Mouse (Mus musculus) forebrain, embryonic 10.5 days (tissue): ENCODE measurements at regions not wholly inside any gene's neighbourhood (a gene's known extent, or its start where the extent isn't known, plus 50 kb on each side); places are given as distances from the start of the nearest gene placed in this dataset.

Source experiments
- DNase-seq: peaks from one replicate; pipeline ENCODE4 v3.0.0-alpha.2; 2017; ENCODE audit warnings: low spot score; ENCODE audit errors: extremely low spot score
- H3K27ac ChIP-seq: fragments of 300-500 bp; sonication (generic); 2 replicates; pipeline ENCODE4 v1.5.1; 2016; ENCODE audit warnings: mild to moderate bottlenecking
- H3K27me3 ChIP-seq: fragments of 300-500 bp; sonication (generic); 2 replicates; pipeline ENCODE4 v1.6.1; 2016; ENCODE audit warnings: mild to moderate bottlenecking; ENCODE audit not compliant: poor library complexity, severe bottlenecking
- H3K36me3 ChIP-seq: fragments of 300-500 bp; sonication (generic); replicated peaks from 2 replicates; pipeline ENCODE4 v1.6.1; 2016; ENCODE audit warnings: mild to moderate bottlenecking, moderate library complexity
- H3K4me1 ChIP-seq: fragments of 300-500 bp; sonication (generic); 2 replicates; pipeline ENCODE4 v1.6.1; 2016
- H3K4me3 ChIP-seq: fragments of 300-500 bp; sonication (generic); 2 replicates; pipeline ENCODE4 v1.5.1; 2016; ENCODE audit warnings: mild to moderate bottlenecking, moderate library complexity
- H3K9me3 ChIP-seq: fragments of 300-500 bp; sonication (generic); 2 replicates; pipeline ENCODE4 v1.6.1; 2016; ENCODE audit warnings: mild to moderate bottlenecking, moderate library complexity
- WGBS: fragments of 180-500 bp; shearing (Covaris S2); methylation state at CpG from one replicate; pipeline ENCODE4 v1.1.7; 2016; 5-methylcytosine and 5-hydroxymethylcytosine counted together

DNA sequence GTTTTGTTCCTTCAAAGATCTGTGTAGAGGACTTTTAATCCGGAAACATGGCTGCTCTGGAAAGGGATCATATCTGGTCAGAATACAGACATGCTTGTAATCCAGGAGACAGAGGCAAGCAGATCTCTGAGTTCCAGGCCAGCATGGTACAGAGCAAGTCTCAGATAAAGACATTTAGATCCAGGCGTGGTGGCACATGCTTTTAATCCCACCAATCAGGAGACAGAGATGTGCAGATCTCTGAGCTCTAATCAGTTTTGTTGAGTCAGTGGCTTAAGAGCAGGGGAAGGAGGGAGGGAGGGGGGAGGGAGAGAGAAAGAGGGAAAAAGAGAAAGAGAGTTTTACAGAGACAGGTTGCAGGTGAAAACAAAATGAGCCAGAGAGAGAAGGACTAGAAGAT is 372.0 kb downstream of the Pdha2 start:
- H3K4me3 ChIP-seq, result no peak overlapping the region
- whole genome bisulfite sequencing, result 82% methylated on average over 2 of the region's 2 CpGs
- no peaks in the 10 kb centered on the region for H3K36me3 ChIP-seq
- H3K27ac ChIP-seq, result no peak overlapping the region
- DNase-seq, result no peak
- H3K27me3 ChIP-seq, result no peaks in the 10 kb centered on the region
- no peaks in the 10 kb centered on the region for H3K4me1 ChIP-seq
- no peaks in the 10 kb centered on the region for H3K9me3 ChIP-seq

DNA sequence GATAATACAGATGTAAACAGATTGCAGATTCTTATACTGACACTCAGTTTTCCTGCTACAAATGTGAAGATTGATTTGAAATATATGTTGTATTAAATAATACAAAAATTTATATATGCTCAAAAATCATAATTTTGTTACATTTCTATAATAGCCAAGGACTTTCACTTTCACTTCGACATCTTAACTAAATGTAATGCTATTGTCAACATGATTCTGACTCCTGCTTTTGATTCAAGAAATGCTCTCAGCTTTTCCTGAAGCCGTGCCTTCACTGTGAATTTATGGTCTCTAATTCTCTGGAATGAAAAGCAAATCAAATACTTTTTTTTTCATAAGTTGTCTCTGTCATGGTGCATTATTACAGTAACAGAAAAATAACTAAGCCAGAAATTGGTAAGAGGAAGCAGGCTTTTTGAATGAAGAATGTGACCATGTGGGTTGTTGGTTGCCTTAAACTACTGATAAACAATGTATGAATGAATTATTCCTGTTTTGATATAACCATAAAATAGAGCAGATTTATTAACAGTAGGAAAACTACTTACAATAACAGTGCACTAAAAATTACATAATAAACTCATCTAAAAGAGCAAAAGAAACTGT is 374.1 kb downstream of the Pdha2 start:
- no peaks in the 10 kb centered on the region for H3K36me3 ChIP-seq
- H3K4me3 ChIP-seq, result no peak overlapping the region
- H3K4me1 ChIP-seq, result no peaks in the 10 kb centered on the region
- no peaks in the 10 kb centered on the region for H3K9me3 ChIP-seq
- H3K27ac ChIP-seq, result no peak overlapping the region
- no peaks in the 10 kb centered on the region for H3K27me3 ChIP-seq
- WGBS, result 89% methylated on average over 2 of the region's 2 CpGs
- DNase-seq, result no peak

GRCm38 (mm10) chr3:140821266-140821665 is 390.9 kb downstream of the Pdha2 start:
- Histone ChIP-seq H3K27me3 (no peaks in the 10 kb centered on the region), H3K27ac (no peak overlapping the region), H3K4me1 (no peaks in the 10 kb centered on the region), H3K36me3 (no peaks in the 10 kb centered on the region), H3K9me3 (no peaks in the 10 kb centered on the region), H3K4me3 (no peak overlapping the region)
- no peak for DNase-seq

DNA sequence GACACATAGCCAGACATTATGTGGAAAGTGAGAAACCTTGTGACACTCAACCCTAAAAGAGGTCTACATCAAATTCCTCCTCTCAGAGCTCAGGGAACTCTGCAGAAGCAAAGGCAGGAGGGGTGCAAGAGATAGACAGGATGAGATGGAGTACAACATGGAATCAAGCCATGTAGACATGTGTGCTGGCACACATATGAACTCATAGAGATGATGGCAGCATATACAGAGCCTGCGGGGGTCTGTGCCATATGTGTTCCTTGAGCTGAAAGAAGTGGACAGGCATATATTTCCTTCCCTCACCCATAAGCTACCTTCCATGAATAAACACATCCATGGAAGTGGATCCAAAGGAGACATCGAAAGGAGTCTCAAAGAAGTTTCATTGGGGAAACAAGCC is 406.6 kb downstream of the Pdha2 start:
- no peak overlapping the region for H3K4me3 ChIP-seq
- WGBS, result 94% methylated on average over 2 of the region's 2 CpGs
- H3K27ac ChIP-seq, result no peak overlapping the region
- no peaks in the 10 kb centered on the region for H3K4me1 ChIP-seq
- H3K27me3 ChIP-seq, result no peaks in the 10 kb centered on the region
- H3K36me3 ChIP-seq, result no peaks in the 10 kb centered on the region
- H3K9me3 ChIP-seq, result peaks cover 4% of the 10 kb centered on the region
- no peak for DNase-seq

DNA sequence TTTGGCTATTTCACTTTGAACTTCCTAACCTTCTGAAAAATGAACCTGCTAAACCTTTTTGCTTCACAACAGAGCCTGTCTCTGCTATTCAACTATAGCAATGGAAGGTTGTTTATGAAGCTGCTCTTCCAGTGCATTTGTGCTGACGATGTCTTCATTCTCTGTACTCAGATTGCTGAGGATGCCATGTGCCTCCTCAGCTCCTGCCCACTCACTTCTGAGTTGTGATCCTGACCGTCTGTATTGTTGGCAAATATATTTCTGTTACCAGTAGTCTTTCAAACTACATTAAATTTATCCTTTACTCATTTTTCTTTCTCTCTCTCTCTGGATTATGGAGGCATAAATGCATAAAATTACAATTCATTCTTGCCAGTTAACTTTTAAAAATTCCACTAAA is 419.2 kb downstream of the Pdha2 start:
- no peak for DNase-seq
- no peak overlapping the region for H3K4me3 ChIP-seq
- no peaks in the 10 kb centered on the region for H3K4me1 ChIP-seq
- 85% methylated on average over 2 of the region's 2 CpGs for WGBS
- no peaks in the 10 kb centered on the region for H3K27me3 ChIP-seq
- no peaks in the 10 kb centered on the region for H3K9me3 ChIP-seq
- no peak overlapping the region for H3K27ac ChIP-seq
- no peaks in the 10 kb centered on the region for H3K36me3 ChIP-seq

- DNase-seq, result no peak
- H3K27me3 ChIP-seq, result no peaks in the 10 kb centered on the region
- WGBS, result 86% methylated on average over 3 of the region's 3 CpGs
- no peak overlapping the region for H3K27ac ChIP-seq
- H3K9me3 ChIP-seq, result no peaks in the 10 kb centered on the region
- H3K4me1 ChIP-seq, result no peaks in the 10 kb centered on the region
- H3K36me3 ChIP-seq, result no peaks in the 10 kb centered on the region
- no peak overlapping the region for H3K4me3 ChIP-seq
These were observed 426.5 kb downstream of the Pdha2 start for GRCm38 (mm10) chr3:140785700-140786099.

GRCm38 (mm10) chr3:140760051-140760450 is 452.1 kb downstream of the Pdha2 start:
- no peaks in the 10 kb centered on the region for H3K4me1 ChIP-seq
- no peaks in the 10 kb centered on the region for H3K36me3 ChIP-seq
- 91% methylated on average over 4 of the region's 4 CpGs for whole genome bisulfite sequencing
- no peaks in the 10 kb centered on the region for H3K9me3 ChIP-seq
- no peaks in the 10 kb centered on the region for H3K27me3 ChIP-seq
- H3K27ac ChIP-seq, result no peak overlapping the region
- no peak for DNase-seq
- no peak overlapping the region for H3K4me3 ChIP-seq

- no peak overlapping the region for H3K27ac ChIP-seq
- WGBS, result 72% methylated on average over 2 of the region's 2 CpGs
- H3K4me1 ChIP-seq, result no peaks in the 10 kb centered on the region
- H3K27me3 ChIP-seq, result no peaks in the 10 kb centered on the region
- no peaks in the 10 kb centered on the region for H3K36me3 ChIP-seq
- no peak overlapping the region for H3K4me3 ChIP-seq
- DNase-seq, result no peak
- H3K9me3 ChIP-seq, result no peaks in the 10 kb centered on the region
These were observed 467.7 kb downstream of the Pdha2 start for GRCm38 (mm10) chr3:140744501-140744900.

GRCm38 (mm10) chr3:140740430-140740829 is 471.7 kb downstream of the Pdha2 start:
- 89% methylated on average over 1 of the region's 1 CpGs for WGBS
- Histone ChIP-seq H3K9me3 (no peaks in the 10 kb centered on the region), H3K27ac (no peak overlapping the region), H3K27me3 (no peaks in the 10 kb centered on the region), H3K36me3 (no peaks in the 10 kb centered on the region), H3K4me3 (no peak overlapping the region), H3K4me1 (no peaks in the 10 kb centered on the region)
- no peak for DNase-seq

DNA sequence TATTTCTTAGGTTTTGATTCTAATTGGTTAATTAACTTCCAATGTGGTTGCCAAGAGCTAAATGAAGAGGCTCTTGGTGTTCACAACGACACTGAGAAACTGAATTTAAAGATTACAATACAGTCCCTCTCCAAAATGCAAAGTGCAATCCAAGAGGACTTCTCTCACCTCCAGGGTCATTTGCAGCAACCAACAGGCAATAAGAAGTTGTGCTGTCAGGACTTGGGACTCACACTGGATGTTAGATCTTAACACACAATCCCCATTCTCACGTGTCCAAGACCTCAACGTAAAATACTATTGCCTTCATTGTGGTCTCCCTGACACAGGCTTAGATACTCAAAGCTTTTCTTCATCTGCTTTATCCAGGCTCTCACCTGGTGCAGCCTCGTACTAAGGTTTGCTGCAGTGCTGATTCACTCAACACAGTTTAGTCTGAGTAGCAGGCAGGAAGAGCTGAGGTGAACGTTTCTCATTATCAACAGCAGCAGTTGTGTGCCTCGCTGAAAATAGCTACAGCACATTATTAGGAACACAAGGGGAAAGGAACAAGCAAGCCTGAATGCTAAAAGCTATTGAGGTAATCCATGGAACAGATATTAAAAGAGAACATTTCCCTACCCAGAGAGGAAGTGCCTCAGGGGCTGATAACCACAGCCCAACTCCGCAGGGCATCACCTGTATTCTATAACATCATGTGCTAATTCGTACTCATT is 473.3 kb downstream of the Pdha2 start:
- no peaks in the 10 kb centered on the region for H3K27me3 ChIP-seq
- WGBS, result 86% methylated on average over 8 of the region's 8 CpGs
- no peak overlapping the region for H3K27ac ChIP-seq
- no peaks in the 10 kb centered on the region for H3K9me3 ChIP-seq
- H3K4me1 ChIP-seq, result no peaks in the 10 kb centered on the region
- H3K36me3 ChIP-seq, result no peaks in the 10 kb centered on the region
- no peak for DNase-seq
- H3K4me3 ChIP-seq, result no peak overlapping the region

DNA sequence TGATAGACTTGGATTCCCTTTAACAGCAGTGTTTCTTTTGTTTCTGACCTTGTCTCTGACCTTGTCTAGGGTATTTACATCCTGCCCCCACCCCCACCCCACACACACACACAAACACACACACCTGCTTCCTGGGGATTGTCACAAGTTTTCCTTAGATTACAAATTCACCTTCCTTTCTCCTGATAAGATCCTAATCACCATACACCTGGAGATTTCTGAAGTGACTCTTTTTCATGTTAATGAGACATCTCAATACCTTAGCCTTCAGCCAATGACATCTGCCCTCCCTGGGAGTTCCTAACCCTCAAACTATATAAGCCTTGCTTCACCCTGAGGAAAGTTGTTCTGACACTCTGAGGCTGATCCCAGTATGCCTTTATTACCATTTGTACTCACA is 495.3 kb downstream of the Pdha2 start:
- no peaks in the 10 kb centered on the region for H3K9me3 ChIP-seq
- no peak for DNase-seq
- H3K27me3 ChIP-seq, result no peaks in the 10 kb centered on the region
- no peak overlapping the region for H3K4me3 ChIP-seq
- H3K4me1 ChIP-seq, result no peaks in the 10 kb centered on the region
- H3K36me3 ChIP-seq, result no peaks in the 10 kb centered on the region
- H3K27ac ChIP-seq, result no peak overlapping the region

DNA sequence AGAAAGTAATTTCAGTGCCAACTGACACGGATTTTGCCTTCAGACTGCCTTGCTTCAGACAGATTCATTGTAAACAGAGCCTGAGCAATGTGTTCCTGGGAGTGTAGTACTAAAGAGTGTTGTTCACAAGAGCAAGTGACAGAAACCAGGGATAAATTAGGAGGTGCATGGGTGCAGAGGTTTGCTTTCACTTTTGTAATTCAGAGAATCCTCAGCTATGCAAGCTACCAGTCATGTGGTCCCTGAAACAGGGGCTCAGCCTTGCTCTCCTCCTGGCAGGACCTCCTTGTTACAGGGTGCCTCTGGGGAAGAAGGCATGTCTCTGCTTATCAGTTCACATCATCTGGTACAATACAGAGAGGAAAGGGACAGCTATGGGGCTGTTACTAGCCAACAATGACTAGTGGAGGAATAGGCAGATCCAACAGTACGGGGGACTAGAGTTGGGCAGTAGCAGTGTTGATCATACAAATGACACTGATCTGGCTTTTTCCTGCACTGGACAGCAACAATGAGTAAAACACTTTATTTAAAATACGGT is 504.5 kb downstream of the Pdha2 start:
- no peaks in the 10 kb centered on the region for H3K4me1 ChIP-seq

GRCm38 (mm10) chr3:140706725-140707124 is 505.4 kb downstream of the Pdha2 start:
- WGBS, result 92% methylated on average over 4 of the region's 4 CpGs

More for the DNA sequence above, 504.5 kb downstream of the Pdha2 start:
- Histone ChIP-seq H3K9me3 (no peaks in the 10 kb centered on the region), H3K27me3 (no peaks in the 10 kb centered on the region), H3K27ac (no peak overlapping the region), H3K4me3 (no peak overlapping the region), H3K36me3 (no peaks in the 10 kb centered on the region)
- WGBS, result 84% methylated on average over 3 of the region's 3 CpGs
- no peak for DNase-seq

More at GRCm38 (mm10) chr3:140706725-140707124, 505.4 kb downstream of the Pdha2 start:
- H3K4me1 ChIP-seq, result no peaks in the 10 kb centered on the region
- H3K27me3 ChIP-seq, result no peaks in the 10 kb centered on the region
- no peaks in the 10 kb centered on the region for H3K9me3 ChIP-seq
- no peaks in the 10 kb centered on the region for H3K36me3 ChIP-seq
- H3K27ac ChIP-seq, result no peak overlapping the region
- H3K4me3 ChIP-seq, result no peak overlapping the region
- no peak for DNase-seq
